Mouse (Mus musculus) megakaryocyte, embryonic 14.5 days (primary cell): ENCODE results near the gene Sympk. TPM values are rescaled to one million over a fixed set of nuclear protein-coding genes. Genes with fewer than 3 reads are reported as not detected.
A peak's percentile ranks its signal among the peaks of the same experiment; 100 is the strongest.

Source experiments
- H3K27me3 ChIP-seq: replicated peaks from 2 replicates; pipeline ENCODE3; 2012; ENCODE audit warnings: inconsistent platforms
- H3K36me3 ChIP-seq: replicated peaks from 2 replicates; pipeline ENCODE3; 2012; ENCODE audit warnings: low read length, inconsistent platforms, mixed read lengths
- H3K4me1 ChIP-seq: 2 replicates; pipeline ENCODE4 v1.6.1; 2012; ENCODE audit warnings: inconsistent platforms
- H3K4me3 ChIP-seq: replicated peaks from 2 replicates; pipeline ENCODE3; 2012; ENCODE audit warnings: moderate library complexity, mild to moderate bottlenecking, inconsistent platforms
- H3K9me3 ChIP-seq: 2 replicates; pipeline ENCODE4 v1.6.1; 2012; ENCODE audit warnings: inconsistent platforms
- FLI1 ChIP-seq: IDR thresholded peaks from 2 replicates; pipeline ENCODE4 v1.6.1; 2012; ENCODE audit warnings: low read length, inconsistent platforms, mixed read lengths
- GATA1 ChIP-seq: IDR thresholded peaks from 3 replicates; pipeline ENCODE4 v1.6.1; 2012; ENCODE audit warnings: mixed read lengths, low read length, inconsistent platforms, borderline replicate concordance
- polyA plus RNA-seq: library from polyadenylated mRNA; stranded (reverse); fragments of >175 nt; gene quantifications from 2 replicates; pipeline ENCODE4 v1.2.3, GENCODE M21; 2012; ENCODE audit warnings: low replicate concordance; ENCODE audit not compliant: insufficient read depth

Gene Sympk
- 176 and 205 TPM in 2 replicates for polyA plus RNA-seq

DNA sequence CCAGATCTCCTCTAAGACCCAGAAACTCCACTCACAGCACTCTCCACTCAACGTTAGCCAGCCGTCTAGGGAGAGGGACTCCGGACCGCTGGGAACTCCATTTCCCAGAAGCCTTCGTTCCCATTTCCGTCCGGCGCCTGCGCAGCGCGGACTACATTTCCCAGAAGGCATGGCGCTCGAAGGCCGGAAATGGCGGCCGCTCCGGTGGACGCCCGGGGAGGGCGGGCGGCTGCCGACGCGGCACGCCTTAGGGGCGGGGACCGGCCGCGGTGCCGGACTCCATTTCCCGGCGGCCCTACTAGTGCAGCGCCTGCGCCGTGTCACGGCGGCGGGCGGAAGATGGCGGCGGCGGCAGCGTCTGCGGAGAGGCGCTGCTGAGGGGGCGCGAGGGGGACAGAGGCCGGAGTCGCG lies at the start of gene Sympk:
Gene Sympk (plus strand): TSS at position 282 of the 411 bp plus-strand sequence.
- Histone ChIP-seq H3K27me3 (peaks cover 34% of the 10 kb centered on the region), H3K4me1 (peaks cover 76% of the 10 kb centered on the region), H3K9me3 (no peaks in the 10 kb centered on the region), H3K36me3 (peaks cover 11% of the 10 kb centered on the region), H3K4me3 (peak within 1 kb of the TSS; percentile 95)
- TF ChIP-seq FLI1: peak; percentile 85
- TF ChIP-seq GATA1: no peak

DNA sequence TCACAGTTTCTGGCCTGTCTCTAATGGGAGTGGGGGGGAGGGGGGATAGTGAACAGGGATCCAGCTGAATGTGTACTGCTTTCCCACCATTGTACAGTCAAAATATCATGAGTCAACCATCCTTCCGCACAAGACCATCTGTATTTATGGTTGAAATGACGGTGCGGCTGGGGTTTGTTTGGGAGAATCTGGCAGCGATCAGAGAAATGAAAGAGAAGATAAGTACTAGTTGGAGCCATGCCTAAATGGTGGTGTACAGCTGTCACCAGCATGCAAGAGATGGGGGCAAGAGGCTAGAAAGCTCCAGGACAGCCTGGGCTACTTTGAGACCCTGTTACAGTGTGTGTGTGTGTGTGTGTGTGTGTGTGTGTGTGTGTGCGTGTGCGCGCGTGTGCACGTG lies 45.8 kb upstream of the Sympk start:
- H3K4me1 ChIP-seq: no peaks in the 10 kb centered on the region
- H3K36me3 ChIP-seq: no peaks in the 10 kb centered on the region
- no peak overlapping the region for H3K4me3 ChIP-seq
- H3K9me3 ChIP-seq: no peaks in the 10 kb centered on the region
- H3K27me3 ChIP-seq: peaks cover 39% of the 10 kb centered on the region
- TF ChIP-seq FLI1 (no peak), GATA1 (no peak)

DNA sequence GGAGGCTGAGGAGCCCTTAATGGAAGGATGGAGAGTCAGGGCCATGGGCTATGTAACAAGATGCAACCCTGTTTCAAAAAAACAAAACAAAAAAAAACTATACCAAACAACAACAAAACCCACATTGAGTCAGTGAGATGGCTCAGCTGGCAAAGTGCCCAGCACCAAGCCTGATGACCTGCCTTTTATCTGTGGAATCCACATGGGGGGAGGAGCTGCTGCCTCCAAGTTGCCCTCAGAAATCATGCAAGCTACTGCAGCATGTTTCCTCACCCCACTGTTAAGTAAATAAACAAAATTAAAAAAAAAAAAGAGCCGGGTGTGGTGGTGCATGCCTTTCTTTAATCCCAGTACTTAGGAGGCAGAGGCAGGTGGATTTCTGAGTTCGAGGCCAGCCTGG lies 37.7 kb upstream of the Sympk start:
- H3K27me3 ChIP-seq: peaks cover 44% of the 10 kb centered on the region

DNA sequence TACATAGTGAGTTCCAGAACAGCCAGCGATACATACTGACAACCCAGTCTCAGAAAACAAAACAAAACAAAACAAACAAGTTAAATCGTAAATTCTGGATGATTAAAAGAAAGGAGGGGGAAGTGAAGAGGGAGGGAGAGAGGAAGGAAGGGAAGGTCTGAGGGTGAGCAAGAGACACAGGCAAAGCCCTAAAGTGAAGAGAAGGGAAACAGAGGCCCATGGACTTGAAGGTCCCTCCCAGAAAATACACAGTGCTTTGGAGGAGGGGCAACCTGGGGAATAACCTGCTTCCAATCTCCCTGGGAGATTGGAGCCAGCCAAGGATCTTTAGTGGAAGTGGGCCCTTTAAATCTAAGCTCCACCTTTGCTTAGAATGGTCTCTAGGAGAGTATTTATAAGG lies 37.1 kb upstream of the Sympk start, which contains the start of gene Nanos2:
Gene Nanos2 (plus strand): TSS at position 301 of the 400 bp plus-strand sequence.
- no peaks in the 10 kb centered on the region for H3K9me3 ChIP-seq
- H3K27me3 ChIP-seq: peaks cover 50% of the 10 kb centered on the region
- no peak for TF ChIP-seq GATA1
- TF ChIP-seq FLI1: no peak
- H3K4me3 ChIP-seq: no peak within 1 kb of the TSS
- no peaks in the 10 kb centered on the region for H3K36me3 ChIP-seq
- H3K4me1 ChIP-seq: peaks cover 30% of the 10 kb centered on the region

More for the DNA sequence above, 37.7 kb upstream of the Sympk start:
- Histone ChIP-seq H3K4me3 (no peak overlapping the region), H3K9me3 (no peaks in the 10 kb centered on the region), H3K36me3 (no peaks in the 10 kb centered on the region), H3K4me1 (peaks cover 24% of the 10 kb centered on the region)
- TF ChIP-seq FLI1 (no peak), GATA1 (no peak)

DNA sequence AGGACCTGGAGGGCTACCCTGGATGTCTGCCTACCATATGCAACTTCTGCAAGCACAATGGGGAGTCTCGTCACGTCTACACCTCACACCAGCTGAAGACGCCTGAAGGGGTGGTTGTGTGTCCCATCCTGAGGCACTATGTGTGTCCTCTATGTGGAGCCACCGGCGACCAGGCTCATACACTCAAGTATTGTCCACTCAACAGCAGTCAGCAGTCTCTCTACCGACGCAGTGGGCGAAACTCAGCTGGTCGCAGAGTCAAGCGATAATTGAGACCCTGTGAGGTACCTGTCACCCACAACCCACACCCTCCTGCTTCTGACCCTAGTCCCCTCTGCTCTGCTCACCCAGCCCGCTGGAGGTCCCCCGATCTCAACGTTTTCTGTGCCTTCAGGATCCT lies 36.4 kb upstream of the Sympk start:
- Histone ChIP-seq H3K4me3 (no peak overlapping the region), H3K9me3 (no peaks in the 10 kb centered on the region), H3K4me1 (peaks cover 37% of the 10 kb centered on the region), H3K27me3 (peaks cover 57% of the 10 kb centered on the region), H3K36me3 (peaks cover 3% of the 10 kb centered on the region)
- TF ChIP-seq GATA1 (no peak), FLI1 (no peak)

DNA sequence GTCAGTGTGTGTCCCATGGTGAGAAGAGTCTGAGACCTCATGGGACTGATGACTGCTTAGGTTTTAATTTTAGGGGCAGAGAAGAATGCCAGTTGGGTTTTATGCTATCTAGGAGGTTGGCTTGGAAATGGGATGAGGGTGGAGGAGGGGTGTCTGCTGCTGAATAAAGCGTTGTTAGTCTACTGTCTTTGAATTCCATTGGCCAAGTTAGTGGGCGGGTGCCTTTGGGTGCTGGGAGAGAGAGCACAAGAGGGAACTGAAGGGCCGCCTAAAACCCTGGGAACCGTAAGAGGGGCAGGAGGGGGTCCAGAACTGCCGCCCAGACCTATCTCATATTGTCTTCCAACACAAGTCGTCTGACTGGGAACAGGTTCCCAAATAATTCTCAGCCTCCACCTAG lies 35.4 kb upstream of the Sympk start:
- TF ChIP-seq GATA1 (no peak), FLI1 (no peak)
- peaks cover 60% of the 10 kb centered on the region for H3K27me3 ChIP-seq
- H3K36me3 ChIP-seq: peaks cover 13% of the 10 kb centered on the region
- H3K4me1 ChIP-seq: peaks cover 38% of the 10 kb centered on the region
- H3K9me3 ChIP-seq: no peaks in the 10 kb centered on the region
- H3K4me3 ChIP-seq: no peak overlapping the region

DNA sequence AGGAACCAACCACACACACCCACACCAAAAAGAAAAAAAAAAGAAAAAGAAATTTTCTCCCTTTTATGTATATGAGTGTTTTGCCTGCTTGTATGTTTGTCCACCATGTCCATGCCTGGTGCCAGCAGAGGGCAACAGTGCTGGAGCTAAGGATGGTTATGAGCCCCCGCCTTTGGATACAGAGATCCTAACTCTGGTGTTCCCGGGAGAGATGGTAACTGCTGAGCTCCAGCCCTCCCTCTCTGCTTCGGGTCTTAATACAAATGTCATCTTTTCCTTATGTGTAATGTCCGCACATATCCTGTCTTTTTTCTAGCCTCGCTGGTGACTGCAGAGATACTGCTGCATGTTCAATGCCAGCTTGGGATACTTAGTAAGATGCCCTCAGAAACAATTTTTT lies 34.2 kb upstream of the Sympk start:
- no peak for TF ChIP-seq GATA1
- no peak for TF ChIP-seq FLI1
- Histone ChIP-seq H3K9me3 (no peaks in the 10 kb centered on the region), H3K4me3 (no peak overlapping the region), H3K27me3 (peaks cover 52% of the 10 kb centered on the region), H3K36me3 (peaks cover 25% of the 10 kb centered on the region), H3K4me1 (peaks cover 38% of the 10 kb centered on the region)

GRCm38 (mm10) chr7:18990601-18991295 lies 33.4 kb upstream of the Sympk start, which contains the start of gene Mypop:
TSS of gene Mypop (plus strand) at chr7:18991245.
- no peaks in the 10 kb centered on the region for H3K9me3 ChIP-seq
- peak within 1 kb of the TSS; percentile 92 for H3K4me3 ChIP-seq
- peaks cover 49% of the 10 kb centered on the region for H3K27me3 ChIP-seq
- H3K36me3 ChIP-seq: peaks cover 32% of the 10 kb centered on the region
- peaks cover 38% of the 10 kb centered on the region for H3K4me1 ChIP-seq
- TF ChIP-seq FLI1 (no peak), GATA1 (no peak)

DNA sequence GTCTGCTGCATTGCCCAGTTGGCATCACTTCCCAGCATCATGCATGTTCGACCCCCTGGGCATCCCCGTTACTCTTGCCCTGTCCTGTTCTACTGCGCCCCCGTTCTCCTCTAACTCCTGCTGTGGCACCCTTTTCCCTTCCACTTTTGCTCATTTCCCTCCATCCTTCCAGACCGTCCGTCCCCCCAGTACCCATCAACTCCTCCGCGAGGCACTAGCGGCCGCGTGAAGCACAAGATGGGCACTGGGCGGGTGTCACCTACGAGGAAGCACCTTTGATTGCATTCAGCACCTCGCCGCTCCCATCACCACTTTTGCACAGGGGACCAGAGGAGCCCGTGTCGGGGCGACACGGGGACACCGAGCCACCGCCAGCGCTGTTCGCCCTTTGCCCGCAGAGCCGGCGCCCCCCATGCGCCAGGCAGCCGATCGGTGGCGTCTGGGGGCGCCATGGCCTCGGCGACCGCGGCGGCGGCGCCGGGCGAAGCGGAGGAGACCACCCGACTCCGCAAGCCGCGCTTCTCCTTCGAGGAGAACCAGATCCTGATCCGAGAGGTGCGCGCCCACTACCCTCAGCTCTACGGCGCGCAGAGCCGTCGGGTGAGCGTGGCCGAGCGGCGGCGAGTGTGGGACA lies 32.4 kb upstream of the Sympk start:
- Histone ChIP-seq H3K27me3 (peaks cover 49% of the 10 kb centered on the region), H3K9me3 (no peaks in the 10 kb centered on the region), H3K36me3 (peaks cover 43% of the 10 kb centered on the region), H3K4me3 (peak overlapping the region; percentile 92), H3K4me1 (peaks cover 34% of the 10 kb centered on the region)
- TF ChIP-seq FLI1 (no peak), GATA1 (no peak)

DNA sequence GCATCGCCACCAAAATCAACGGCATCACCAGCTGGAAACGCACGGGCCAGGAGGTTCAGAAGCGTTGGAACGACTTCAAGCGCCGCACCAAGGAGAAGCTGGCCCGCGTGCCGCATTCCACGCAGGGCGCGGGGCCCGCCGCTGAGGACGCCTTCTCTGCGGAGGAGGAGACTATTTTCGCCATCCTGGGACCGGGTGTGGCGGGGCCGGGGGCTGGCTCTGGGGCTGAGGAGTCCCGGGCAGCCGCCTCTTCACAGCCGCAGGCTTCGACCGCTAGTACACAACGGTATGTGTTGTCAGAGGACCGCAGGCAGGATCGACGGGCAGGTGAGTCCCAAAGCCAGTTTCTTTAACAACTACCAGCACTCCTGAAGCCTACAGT lies 31.9 kb upstream of the Sympk start:
- H3K4me3 ChIP-seq: peak overlapping the region; percentile 92

More for the DNA sequence above, 31.9 kb upstream of the Sympk start:
- no peak for TF ChIP-seq GATA1
- no peak for TF ChIP-seq FLI1
- Histone ChIP-seq H3K27me3 (peaks cover 47% of the 10 kb centered on the region), H3K9me3 (no peaks in the 10 kb centered on the region), H3K4me1 (peaks cover 31% of the 10 kb centered on the region), H3K36me3 (peaks cover 45% of the 10 kb centered on the region)
